10 mouse cellular contexts compared by ENCODE assay signal in genomic region chr2:25272515-25272914, GRCm38 (mm10). TPM values are rescaled to one million over a fixed set of nuclear protein-coding genes. Genes with fewer than 3 reads are reported as not detected.
DNase-seq lines count a peak whose midpoint lies in the region; ATAC-seq and TF ChIP-seq lines count a peak whose summit lies in the region.
"Had no signal": no experiment of that assay in that cellular context is flagged by ENCODE, and none has a peak within 500 bp of the region (broad histone marks: within the 10 kb centered on the region; RNA-seq: fewer than 3 reads in every experiment).

No protein-coding gene starts in this region.

- H3K27ac ChIP-seq in lung, embryonic 16.5 days (ENCODE audit: low read length), result no peak overlapping the region
- peak overlapping the region; percentile 87 for H3K27ac ChIP-seq in limb, embryonic 10.5 days
- no peak overlapping the region for H3K27ac ChIP-seq in olfactory bulb, adult 2 months (ENCODE audit: insufficient read depth, low read depth, low read length)

- H3K9ac ChIP-seq in lung, embryonic 16.5 days (ENCODE audit: low read length), result peak overlapping the region; percentile 89

- TF ChIP-seq POLR2A in olfactory bulb, adult 2 months (IDR thresholded peaks at IDR 0.05; ENCODE audit: insufficient read depth, low read depth, low read length), result no peak; the same call in 1 of the 2 replicates

- peaks cover 28% of the 10 kb centered on the region for H3K36me3 ChIP-seq in lung, embryonic 16.5 days (ENCODE audit: control insufficient read depth, insufficient read depth, low read length)
- H3K36me3 ChIP-seq in erythroblast, embryonic 14.5 days (ENCODE audit: control insufficient read depth), result peaks cover 86% of the 10 kb centered on the region
- peaks cover 80% of the 10 kb centered on the region for H3K36me3 ChIP-seq in limb, embryonic 10.5 days

- H3K27me3 ChIP-seq in lung, embryonic 16.5 days (ENCODE audit: control insufficient read depth, insufficient read depth, low read depth, low read length), result no peaks in the 10 kb centered on the region
- no peaks in the 10 kb centered on the region for H3K27me3 ChIP-seq in erythroblast, embryonic 14.5 days (ENCODE audit: control insufficient read depth)
- no peaks in the 10 kb centered on the region for H3K27me3 ChIP-seq in limb, embryonic 10.5 days (ENCODE audit: low read depth, poor library complexity, severe bottlenecking)

- peak overlapping the region; percentile 79 for H3K4me3 ChIP-seq in lung, embryonic 16.5 days (ENCODE audit: low read length)
- peak overlapping the region; percentile 84 for H3K4me3 ChIP-seq in erythroblast, embryonic 14.5 days (replicated peaks)
- H3K4me3 ChIP-seq in limb, embryonic 10.5 days, result peak overlapping the region; percentile 94
- H3K4me3 ChIP-seq in olfactory bulb, adult 2 months (ENCODE audit: insufficient read depth, low read depth, low read length), result peak overlapping the region; percentile 53

- H3K4me1 ChIP-seq in lung, embryonic 16.5 days (replicated peaks; ENCODE audit: control insufficient read depth, insufficient read depth, low read length), result peaks cover 16% of the 10 kb centered on the region
- H3K4me1 ChIP-seq in erythroblast, embryonic 14.5 days (ENCODE audit: control insufficient read depth), result peaks cover 58% of the 10 kb centered on the region
- peaks cover 26% of the 10 kb centered on the region for H3K4me1 ChIP-seq in limb, embryonic 10.5 days
- H3K4me1 ChIP-seq in olfactory bulb, adult 2 months (ENCODE audit: control insufficient read depth, insufficient read depth, low read length), result peaks cover 18% of the 10 kb centered on the region

- H3K4me2 ChIP-seq in lung, embryonic 16.5 days (ENCODE audit: low read depth, low read length), result peak overlapping the region; percentile 88

- DNase-seq in lung, adult 18-20 months, result no peak
- no peak for DNase-seq in limb, embryonic 10.5 days (ENCODE audit: low spot score)
- DNase-seq in layer of hippocampus, postnatal 36 days, result no peak
- DNase-seq in gastrocnemius, postnatal 4 days (ENCODE audit: low spot score in 2 of 2), result no peak

- peak; percentile 59 for ATAC-seq in lung, embryonic 16.5 days (ENCODE audit: low read depth)
- ATAC-seq in frontal cortex, adult (ENCODE audit: low TSS enrichment), result no peak

- under 1% methylated on average over 27 of the region's 29 CpGs for WGBS in lung, embryonic 16.5 days
- under 1% methylated on average over 29 of the region's 29 CpGs for WGBS in limb, embryonic 10.5 days
- under 1% methylated on average over 29 of the region's 29 CpGs for WGBS in olfactory bulb, adult 2 months

- no peaks in the 10 kb centered on the region for H3K9me3 ChIP-seq in lung, embryonic 16.5 days (ENCODE audit: control insufficient read depth, low read length)
- H3K9me3 ChIP-seq in erythroblast, embryonic 14.5 days (ENCODE audit: control insufficient read depth, low read length), result no peaks in the 10 kb centered on the region
- H3K9me3 ChIP-seq in limb, embryonic 10.5 days (replicated peaks), result no peaks in the 10 kb centered on the region

- 0 out of 2 replicates have a peak, but pooled peaks have one; percentile 4 for TF ChIP-seq CTCF in olfactory bulb, adult 2 months (IDR thresholded peaks at IDR 0.05; ENCODE audit: insufficient read depth, low read depth, low read length)

RNA-seq across cellular contexts. Expression of gene Anapc2, which starts 0.2 kb away (rescaled TPM):
- polyA plus RNA-seq in lung, embryonic 16.5 days (2015; fragmentation: Nextera tagmentation; extraction: Ambion mirVana), result 136 and 137 TPM in 2 replicates
- 2.1 and 2.2 TPM in 2 replicates for polyA plus RNA-seq in erythroblast, embryonic 14.5 days (2012)
- 138 and 153 TPM in 2 replicates for polyA plus RNA-seq in limb, embryonic 10.5 days (2016; fragmentation: Nextera tagmentation; extraction: Ambion mirVana)
- not detected in 2 replicates for polyA plus RNA-seq in olfactory bulb, adult 2 months (2012; ENCODE audit: insufficient read depth, insufficient read length, low replicate concordance, missing spikeins)
- total RNA-seq in layer of hippocampus, postnatal 36 days (2021), result 10 to 100 TPM; 83.0 to 83.3 TPM
- 10 to 100 TPM; 64.9 to 69.0 TPM for total RNA-seq in gastrocnemius, postnatal 4 days (2021)

RNA-seq across cellular contexts. Expression of gene Ssna1, which starts 0.3 kb away (rescaled TPM):
- polyA plus RNA-seq in lung, embryonic 16.5 days (2015; fragmentation: Nextera tagmentation; extraction: Ambion mirVana), result 219 and 232 TPM in 2 replicates
- 22.8 and 24.1 TPM in 2 replicates for polyA plus RNA-seq in erythroblast, embryonic 14.5 days (2012)
- 235 and 243 TPM in 2 replicates for polyA plus RNA-seq in limb, embryonic 10.5 days (2016; fragmentation: Nextera tagmentation; extraction: Ambion mirVana)
- not detected in 2 replicates for polyA plus RNA-seq in olfactory bulb, adult 2 months (2012; ENCODE audit: insufficient read depth, insufficient read length, low replicate concordance, missing spikeins)
- total RNA-seq in layer of hippocampus, postnatal 36 days (2021), result 10 to 100 TPM; 65.0 to 69.4 TPM
- 10 to 100 TPM; 55.9 to 58.1 TPM for total RNA-seq in gastrocnemius, postnatal 4 days (2021)

RNA-seq across cellular contexts. Expression of gene Tprn, which starts 10.1 kb away (rescaled TPM):
- 6.4 and 6.5 TPM in 2 replicates for polyA plus RNA-seq in lung, embryonic 16.5 days (2015; fragmentation: Nextera tagmentation; extraction: Ambion mirVana)
- polyA plus RNA-seq in erythroblast, embryonic 14.5 days (2012), result 0.82 and 1.3 TPM in 2 replicates
- polyA plus RNA-seq in limb, embryonic 10.5 days (2016; fragmentation: Nextera tagmentation; extraction: Ambion mirVana), result 8.7 and 9.7 TPM in 2 replicates
- not detected in 2 replicates for polyA plus RNA-seq in olfactory bulb, adult 2 months (2012; ENCODE audit: insufficient read depth, insufficient read length, low replicate concordance, missing spikeins)
- total RNA-seq in layer of hippocampus, postnatal 36 days (2021), result 10 to 100 TPM; 19.4 to 23.1 TPM
- 1 to 10 TPM; 4.8 to 6.3 TPM for total RNA-seq in gastrocnemius, postnatal 4 days (2021)

RNA-seq across cellular contexts. Expression of gene Tmem210, which starts 15.4 kb away (rescaled TPM):
- not detected in 2 replicates for polyA plus RNA-seq in lung, embryonic 16.5 days (2015; fragmentation: Nextera tagmentation; extraction: Ambion mirVana)
- not detected in 2 replicates for polyA plus RNA-seq in erythroblast, embryonic 14.5 days (2012)
- not detected in 2 replicates for polyA plus RNA-seq in limb, embryonic 10.5 days (2016; fragmentation: Nextera tagmentation; extraction: Ambion mirVana)
- polyA plus RNA-seq in olfactory bulb, adult 2 months (2012; ENCODE audit: insufficient read depth, insufficient read length, low replicate concordance, missing spikeins), result not detected in 2 replicates
- total RNA-seq in layer of hippocampus, postnatal 36 days (2021), result not detected
- not detected for total RNA-seq in gastrocnemius, postnatal 4 days (2021)
- total RNA-seq: left cerebral cortex, postnatal 25 days had no signal
- polyA plus RNA-seq: brain, embryonic 14.5 days had no signal

RNA-seq across cellular contexts. Expression of gene Lrrc26, which starts 17.2 kb away (rescaled TPM):
- 6.7 and 9.4 TPM in 2 replicates for polyA plus RNA-seq in lung, embryonic 16.5 days (2015; fragmentation: Nextera tagmentation; extraction: Ambion mirVana)
- polyA plus RNA-seq in erythroblast, embryonic 14.5 days (2012), result not detected in 2 replicates
- not detected in 2 replicates for polyA plus RNA-seq in limb, embryonic 10.5 days (2016; fragmentation: Nextera tagmentation; extraction: Ambion mirVana)
- polyA plus RNA-seq in olfactory bulb, adult 2 months (2012; ENCODE audit: insufficient read depth, insufficient read length, low replicate concordance, missing spikeins), result not detected in 2 replicates
- not detected for total RNA-seq in layer of hippocampus, postnatal 36 days (2021)
- not detected for total RNA-seq in gastrocnemius, postnatal 4 days (2021)
- total RNA-seq: left cerebral cortex, postnatal 25 days had no signal

Comparison
In these comparisons a context has a peak if more than half of its experiments do, and no peak if none do; other contexts are left out.
1. RNA of gene Ssna1, which starts 0.3 kb away (polyA plus RNA-seq): 235 to 243 TPM in limb, embryonic 10.5 days, 219 to 232 TPM in lung, embryonic 16.5 days and 22.8 to 24.1 TPM in erythroblast, embryonic 14.5 days; not detected in olfactory bulb, adult 2 months; every median in the first group is over 10 times any median in the second.
2. Peak in every context shown above with its lines, with median percentiles within 50 percentile points of each other: H3K4me3 ChIP-seq.